Mouse (Mus musculus): ENCODE results near the gene Elf2.
"Not testable (repeated sequence)": the region's sequence is repeated elsewhere in the genome, so short reads cannot be mapped to it uniquely, and the experiment has no call there.

Elf2 gene

DNA sequence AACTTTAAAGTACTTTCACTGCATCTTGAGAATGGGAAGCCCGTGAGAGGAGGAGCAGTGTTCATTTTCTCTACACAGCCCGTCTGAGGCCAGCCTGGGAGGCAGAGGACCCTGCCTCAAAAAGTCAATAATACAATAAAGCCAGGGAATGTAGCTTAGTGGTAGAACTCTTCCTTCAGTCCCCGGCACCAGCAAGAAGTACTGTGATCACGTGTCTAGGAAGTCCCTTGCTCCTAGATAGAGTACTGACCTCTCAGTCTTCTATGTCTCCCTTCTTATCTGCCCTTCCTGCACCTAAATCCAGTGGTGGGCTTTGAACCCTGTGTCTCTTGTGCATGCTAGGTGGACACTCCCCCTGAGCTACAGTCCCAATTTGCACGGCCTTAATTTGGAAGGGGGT, 109.6 kb downstream of the Elf2 start:
- DNase-seq, result no peak

DNA sequence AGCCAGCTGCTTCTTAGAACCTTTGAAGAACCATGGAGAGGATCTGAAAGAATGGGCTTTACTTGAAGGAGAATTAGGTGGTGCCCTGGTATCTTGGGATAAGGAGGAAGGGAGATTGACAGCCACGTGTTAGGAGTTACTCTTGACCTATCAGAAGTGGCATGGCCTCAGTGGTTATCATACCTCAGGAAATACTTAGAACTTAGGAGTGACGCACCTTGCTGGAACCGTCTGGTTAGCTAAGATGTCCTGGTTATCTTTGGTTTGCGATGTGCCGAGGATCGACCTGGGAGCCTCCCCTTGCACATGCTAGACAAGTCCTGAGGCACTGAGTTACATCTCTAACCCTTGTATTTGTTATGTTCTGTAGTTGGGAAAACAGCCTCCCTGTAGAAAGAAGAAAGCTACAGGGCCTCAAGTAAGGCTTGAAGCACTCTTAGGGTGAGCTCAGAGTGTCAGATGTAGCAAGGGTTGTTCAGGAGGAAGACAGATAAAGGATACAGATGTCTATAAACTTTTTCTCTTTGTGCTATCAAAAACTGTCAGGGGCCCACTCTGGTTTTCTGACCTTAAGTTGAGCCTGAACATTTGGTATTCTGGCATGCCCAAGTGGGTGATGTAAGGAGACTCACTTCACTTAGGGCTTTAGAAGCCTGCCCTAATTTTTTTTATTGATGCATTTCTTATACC, 110.2 kb downstream of the Elf2 start:
- no peak for DNase-seq

DNA sequence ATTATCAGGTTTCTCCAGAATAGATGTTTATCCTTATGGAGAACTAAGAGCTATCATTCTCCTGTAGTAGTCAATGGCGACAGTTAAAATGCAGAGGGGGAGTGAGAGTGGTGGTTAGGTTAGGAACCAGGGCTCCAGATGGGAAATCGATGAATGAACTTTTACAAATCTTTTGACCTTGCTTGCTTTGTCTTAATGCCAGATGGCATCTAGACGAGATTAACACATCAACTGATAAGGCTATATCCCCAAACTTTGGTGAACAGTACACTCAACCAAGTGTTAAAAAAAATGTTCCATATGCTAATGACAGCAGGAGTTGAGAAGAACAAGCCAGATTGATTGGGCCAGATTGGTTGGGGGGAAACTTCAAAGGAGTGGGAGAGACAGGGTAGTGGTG, 111.2 kb downstream of the Elf2 start:
- no peak for DNase-seq

DNA sequence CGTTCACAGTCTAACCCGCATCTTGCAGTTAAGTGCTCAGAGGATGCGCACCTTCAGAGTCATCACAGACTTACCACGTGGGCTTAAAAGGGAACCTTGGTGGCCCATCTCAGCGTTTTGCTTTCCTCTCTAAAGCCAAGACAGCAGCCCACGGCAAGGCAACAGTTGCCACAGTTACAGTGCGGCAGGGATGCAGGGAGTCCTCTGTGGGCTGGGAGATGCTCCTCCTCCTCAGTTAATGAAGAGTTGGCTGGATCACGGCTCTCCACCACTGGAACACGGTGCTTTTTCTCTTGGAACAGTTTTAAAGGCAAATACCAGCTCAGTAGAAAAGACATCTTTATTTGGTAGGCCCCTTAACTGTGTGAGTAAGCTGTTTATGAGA, 111.7 kb downstream of the Elf2 start:
- DNase-seq, result no peak

DNA sequence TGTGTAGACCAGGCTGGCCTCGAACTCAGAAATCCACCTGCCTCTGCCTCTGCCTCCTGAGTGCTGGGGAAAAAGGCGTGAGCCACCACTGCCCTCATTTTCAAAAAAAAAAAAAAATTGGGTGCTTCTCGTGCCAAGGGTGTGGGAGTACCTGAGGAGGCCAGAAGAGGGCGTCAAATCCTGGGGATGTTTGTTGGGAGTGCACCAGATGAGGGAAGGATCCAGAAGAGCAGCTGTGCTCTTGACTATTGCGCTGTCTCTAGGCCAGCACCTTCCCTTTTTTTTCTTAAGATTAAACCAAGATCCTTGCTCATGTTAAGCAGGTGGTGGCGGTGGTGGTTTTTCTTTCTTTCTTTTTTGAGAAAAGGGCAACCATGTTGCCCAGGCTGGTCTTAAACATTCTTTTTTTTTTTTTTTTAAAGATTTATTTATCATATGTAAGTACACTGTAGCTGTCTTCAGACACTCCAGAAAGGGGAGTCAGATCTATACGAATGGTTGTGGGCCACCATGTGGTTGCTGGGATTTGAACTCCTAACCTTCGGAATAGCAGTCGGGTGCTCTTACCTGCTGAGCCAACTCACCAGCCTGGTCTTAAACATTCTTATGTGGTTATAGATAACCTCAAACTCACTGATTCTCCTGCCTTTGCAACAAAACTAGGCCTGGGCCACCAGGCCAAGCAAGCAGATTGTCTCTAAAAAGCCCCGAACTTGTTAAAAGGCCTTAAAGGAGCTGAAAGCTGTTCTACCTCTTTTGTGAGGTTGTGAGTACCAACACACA, 112.2 kb downstream of the Elf2 start:
- peak; percentile 28 for DNase-seq

DNA sequence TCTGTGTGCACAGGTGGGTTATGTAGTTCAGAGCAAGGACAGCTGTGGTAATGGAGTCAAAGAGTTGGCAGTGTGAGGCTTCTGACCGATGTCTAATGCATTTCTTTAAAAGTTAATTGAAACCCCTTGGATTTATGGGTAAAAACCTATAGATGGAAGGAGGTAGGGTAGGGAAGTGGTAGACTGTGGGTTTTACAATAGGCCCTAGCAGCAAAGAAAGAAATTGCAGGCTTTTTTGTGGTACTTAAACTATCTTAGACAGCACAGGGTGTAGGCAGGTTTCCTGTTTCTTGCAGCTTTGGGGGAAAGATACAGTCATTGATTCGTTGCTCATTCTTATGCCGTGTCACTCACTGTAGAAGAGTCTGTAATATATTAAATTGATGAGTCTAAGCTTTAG, 113.9 kb downstream of the Elf2 start:
- no peak for DNase-seq

DNA sequence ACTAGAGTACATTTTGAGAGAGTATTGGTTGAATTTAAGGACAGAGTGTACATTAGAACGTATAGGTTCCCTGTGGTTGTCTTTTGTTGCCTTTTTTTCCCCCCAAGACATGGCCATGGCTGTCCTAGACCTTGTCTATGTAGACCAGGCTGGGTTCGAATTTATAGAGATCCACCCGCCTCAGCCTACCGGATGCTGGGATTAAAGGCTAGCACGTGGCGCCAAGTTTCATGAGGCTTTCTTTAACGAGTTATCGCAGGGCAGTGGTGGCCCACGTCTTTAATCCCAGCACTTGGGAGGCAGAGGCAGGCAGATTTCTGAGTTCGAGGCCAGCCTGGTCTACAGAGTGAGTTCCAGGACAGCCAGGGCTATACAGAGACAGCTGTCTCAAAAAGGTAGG, 114.5 kb downstream of the Elf2 start:
- no peak for DNase-seq

DNA sequence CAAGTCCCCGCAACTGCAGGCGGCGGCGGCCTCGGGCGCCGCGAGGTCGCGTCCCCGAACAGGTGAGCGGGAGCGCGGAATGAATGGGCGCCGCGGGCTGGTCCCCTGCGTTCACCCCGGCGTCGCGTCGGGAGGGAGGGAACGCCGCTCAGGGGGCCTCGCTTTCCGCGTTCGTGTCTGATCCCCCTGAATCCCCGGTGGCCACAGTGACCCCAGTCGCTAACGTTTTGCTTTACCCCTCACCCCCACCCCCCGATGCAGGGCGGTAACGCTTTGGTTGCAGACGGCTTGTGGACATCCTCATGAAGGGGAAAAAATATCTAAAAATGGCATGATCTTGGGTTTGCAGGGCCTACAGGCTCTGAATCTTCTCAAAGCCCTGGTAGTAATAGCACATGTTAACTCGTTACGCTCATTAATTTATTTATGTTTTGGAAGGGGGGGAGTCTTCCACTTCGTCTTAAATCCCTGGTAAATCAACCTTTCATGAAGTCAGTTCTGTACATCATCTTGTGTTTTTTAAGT, 115.2 kb downstream of the Elf2 start:
- no peak for DNase-seq

DNA sequence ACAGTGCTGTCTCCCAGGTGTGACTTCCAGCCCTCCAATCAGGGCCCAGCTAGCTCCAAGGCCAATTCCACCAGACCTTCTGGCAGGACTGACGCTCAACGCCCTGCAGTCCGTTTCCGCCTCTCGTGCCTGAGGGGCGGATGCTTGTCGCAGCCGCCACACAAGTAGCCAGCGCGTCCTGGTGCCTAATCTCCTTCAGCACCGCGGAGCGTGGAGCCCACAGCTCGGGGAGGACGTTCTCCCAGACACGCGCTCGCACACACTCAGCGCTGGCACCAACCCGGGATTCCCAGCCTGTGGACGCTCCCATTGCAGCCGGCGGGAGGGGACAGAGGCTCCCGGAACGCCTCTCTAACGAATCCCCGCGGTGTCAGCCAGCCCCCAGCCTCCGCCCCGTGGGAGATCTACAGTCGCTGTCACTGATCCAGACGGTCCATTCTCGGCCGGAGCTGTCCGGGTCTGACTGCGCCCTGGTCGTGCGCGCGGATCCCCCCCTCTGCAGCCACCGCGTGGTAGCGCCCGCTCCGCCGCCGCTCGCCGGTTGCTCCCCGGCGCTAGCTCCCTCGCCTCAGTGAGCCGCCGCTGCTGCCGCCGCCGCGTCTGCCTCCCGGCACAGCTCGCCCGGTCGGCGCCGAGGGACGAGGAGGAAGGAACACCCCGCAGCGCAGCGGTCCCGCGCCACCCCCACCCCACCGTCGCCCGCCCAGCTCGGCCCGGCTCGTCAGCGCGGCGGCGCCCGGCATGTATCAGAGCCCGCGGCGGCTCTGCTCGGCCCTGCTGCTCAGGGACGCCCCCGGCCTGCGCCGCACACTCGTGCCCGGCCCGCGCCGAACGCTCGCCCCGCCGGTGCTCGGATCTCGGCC, 115.9 kb downstream of the Elf2 start, which contains the start of gene Noct:
Noct (plus strand) TSS at position 85 of the 863 bp plus-strand sequence.
- peak; percentile 92 for DNase-seq

DNA sequence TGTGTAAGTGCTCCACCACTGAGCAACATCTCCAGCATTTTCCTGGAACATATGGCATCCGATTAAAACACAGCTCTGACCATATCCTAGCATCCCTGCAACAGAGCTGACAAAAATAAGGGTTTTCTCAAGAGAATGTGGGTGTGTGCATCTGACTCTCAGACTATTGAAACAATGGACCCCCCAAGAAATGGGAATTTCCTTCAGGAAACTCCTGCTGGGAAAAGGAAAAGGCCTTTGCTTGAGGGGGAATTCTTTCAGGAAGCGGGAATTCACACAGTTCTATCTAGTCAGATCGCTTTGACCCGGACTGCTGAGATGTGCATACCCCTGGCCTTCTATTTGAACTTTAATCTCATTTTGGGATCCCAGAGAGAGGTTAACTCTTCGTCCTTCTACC, 116.9 kb downstream of the Elf2 start:
- no peak for DNase-seq

DNA sequence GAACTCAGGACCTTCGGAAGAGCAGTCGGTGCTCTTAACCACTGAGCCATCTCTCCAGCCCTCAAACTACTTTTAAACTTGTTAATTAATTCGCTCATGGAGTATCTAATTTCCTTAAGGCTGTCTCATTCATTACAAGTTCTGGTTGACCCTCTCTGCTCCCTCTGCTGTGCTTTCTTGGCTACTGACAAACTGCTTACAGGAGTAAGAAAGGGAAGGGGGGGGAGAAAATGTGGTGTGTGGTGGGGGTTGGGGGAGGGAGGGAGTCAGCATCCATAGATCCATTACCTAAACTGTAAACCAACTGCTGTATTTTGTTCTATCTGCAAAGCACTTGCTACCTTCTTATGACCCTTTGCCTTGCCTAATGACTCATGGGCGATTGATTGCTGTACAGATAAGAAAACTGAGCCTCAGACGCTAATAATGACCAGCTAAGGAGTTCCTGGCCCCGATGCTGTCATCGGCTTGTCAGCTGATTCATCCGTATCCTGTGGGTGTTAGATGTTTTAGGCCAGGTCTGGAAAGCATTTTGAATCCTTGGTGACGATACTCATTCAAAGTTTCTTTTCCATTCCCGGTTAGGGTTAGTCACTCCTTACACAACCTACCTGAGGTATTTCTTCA, 117.5 kb downstream of the Elf2 start:
- no peak for DNase-seq

DNA sequence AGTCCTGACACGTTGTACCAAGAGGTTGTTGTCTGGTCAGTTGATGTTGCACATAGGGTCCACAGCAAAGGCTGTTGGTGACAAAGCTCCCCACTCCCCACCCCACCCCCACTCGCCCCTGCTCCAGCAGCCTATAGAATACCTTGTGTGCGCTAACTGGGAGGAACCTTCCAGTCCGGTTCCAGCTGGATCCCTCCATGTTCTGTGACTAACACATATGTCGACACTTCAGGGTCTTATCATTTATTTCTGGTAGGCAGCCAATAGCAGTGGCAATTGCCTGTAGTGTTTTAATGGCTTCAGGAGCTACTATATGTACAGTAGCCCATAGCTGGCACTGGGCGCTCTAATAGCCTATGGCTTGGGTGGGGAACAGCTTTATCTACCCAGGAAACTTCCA, 118.2 kb downstream of the Elf2 start:
- no peak for DNase-seq

DNA sequence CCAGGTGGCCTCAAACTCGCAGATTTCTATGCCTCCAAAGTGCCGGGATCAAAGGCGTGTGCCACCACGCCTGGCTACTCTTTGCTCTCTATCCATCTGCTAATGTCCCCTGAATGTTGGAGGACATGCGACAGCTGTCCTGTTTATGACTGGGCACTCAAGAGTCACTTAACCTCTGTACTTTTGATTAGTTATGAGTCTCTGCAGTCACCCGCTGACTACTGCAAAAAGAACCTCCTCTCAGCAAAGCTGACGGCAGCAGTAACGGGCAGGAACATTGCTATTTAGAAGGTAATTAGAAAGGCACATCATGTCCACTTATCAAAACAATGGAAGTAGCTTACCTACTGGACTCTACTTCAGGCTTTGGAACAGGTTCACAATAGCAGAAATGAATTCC, 118.6 kb downstream of the Elf2 start:
- DNase-seq, result no peak

DNA sequence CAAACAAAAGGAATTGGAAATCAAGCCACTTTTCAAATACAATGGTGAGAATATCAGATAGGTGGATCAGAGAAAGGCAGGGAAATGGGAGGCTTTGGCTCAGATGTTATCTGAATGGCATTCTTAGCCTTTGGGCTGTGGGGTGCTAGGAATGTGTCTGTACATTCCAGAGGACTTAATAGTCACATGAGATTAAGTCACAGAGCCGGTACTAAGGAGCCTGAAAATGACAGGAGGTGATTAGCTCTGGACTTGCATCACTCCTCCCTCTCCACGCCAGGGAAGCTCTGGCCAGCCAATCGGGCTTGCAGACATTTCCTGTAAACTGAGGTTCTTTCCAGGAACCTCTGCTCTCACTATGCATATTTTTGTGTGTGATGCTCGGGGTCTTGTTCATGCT, 119.6 kb downstream of the Elf2 start:
- no peak for DNase-seq

DNA sequence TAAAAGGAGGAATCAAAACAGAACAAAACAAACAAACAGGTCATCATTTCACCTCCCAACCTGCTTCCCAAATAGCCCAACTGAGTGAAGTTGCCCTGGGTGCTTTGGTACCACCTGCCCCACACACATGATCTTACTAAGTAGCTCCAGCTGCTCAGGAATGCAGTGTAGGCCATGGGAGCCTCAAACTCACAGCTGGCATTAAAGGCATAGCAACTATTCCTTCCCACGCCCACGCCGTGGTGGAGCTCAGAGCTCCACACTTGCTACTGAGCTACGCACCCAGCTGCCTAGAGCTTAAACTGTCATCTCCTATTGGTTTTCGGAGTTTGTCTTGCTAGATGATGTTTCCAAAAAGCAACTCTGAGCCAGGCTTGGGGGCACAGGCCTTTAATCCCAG, 121.2 kb downstream of the Elf2 start:
- no peak for DNase-seq

DNA sequence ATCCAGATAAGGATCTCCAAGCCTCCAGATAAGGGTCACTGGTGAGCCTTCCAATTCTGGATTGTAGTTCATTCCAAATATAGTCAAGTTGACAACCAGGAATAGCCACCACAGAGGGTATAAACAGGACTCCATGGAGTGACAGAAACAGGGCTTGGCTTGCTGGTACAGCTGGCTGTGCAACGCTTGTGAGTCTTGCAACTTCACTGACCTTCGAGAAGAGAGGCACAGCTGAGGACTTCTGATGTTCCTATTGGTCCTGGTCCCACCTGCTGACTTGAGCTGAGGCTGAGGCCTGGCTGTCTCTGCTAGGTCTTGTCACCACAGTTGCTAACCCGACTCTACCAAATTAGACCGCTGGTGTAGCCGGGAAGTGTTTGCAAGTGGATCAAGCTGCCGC, 122.1 kb downstream of the Elf2 start:
- DNase-seq, result not testable (repeated sequence)

DNA sequence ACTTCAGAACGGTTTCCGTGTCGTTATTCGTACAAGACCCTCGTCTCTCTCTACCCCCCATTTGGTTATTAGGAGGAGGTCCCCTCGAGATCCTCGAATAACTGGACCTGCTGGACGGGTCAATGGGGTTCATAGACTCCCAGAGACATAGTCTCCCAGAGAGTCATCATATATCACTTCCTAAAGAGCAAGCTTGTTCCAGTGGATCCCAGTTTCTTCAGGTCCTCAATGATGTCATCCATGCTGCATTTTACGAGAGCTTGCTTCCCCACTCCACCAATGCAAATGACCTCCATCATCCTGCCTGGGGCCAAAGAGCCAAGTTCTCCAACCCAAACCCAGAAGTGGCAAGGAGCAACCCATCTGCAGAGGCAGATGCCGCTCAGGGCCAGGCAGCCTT, 124.1 kb downstream of the Elf2 start:
- DNase-seq, result not testable (repeated sequence)

DNA sequence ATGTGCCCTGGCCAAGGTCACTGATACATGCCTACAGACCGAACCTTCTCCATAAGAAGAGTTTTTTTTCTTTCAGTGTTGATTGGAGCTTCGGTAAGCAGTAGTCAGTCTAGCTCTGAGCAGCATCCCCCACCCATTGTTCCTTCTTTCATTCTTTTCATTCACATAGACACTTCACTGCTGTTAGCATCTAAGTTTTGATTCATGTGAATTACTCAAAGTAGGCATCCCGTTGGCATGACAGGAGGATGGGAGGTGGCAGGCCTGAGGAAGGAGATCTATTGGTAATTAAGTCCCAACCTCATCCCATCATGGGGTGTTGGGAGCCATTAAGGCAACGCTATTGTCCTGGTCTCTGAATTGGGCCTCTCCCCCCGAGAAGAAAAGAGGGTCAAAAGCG, 124.8 kb downstream of the Elf2 start:
- DNase-seq, result no peak

DNA sequence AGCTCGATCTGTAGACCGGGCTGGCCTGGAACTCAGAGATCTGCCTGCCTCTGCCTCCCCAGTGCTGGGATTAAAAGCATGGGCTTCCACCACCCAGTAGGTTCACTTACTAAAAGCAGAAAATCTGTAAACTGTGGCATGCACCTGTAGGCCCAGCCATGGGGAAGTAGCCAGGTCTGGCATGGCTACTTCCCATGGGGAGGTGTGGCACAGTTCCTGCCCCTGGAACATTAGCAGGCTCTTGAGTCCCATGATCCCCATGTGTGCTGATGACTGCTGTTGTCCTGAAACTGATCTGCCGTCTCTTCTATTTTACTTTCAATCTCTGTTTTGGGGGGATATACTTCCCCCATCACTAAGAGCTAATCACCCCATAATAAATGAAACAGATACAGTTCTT, 127.4 kb downstream of the Elf2 start:
- DNase-seq, result no peak

DNA sequence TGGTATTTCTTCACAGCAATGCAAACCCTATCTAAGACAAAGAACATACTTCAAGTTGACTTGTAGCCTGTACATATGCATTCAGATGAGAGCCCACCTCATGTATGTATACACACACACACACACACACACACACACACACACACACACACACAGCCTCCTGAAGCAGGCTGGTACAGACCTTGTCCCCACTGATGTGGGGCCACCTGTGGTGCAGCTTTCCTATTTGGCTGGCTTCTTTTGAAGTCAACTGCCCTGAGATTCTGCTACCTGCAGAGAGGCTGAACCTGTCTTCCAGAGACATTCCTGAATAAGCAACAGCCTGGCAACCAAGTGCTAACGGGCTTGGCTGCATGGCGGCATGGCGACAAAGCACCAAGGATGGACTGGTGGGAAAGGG, 130.0 kb downstream of the Elf2 start:
- no peak for DNase-seq

DNA sequence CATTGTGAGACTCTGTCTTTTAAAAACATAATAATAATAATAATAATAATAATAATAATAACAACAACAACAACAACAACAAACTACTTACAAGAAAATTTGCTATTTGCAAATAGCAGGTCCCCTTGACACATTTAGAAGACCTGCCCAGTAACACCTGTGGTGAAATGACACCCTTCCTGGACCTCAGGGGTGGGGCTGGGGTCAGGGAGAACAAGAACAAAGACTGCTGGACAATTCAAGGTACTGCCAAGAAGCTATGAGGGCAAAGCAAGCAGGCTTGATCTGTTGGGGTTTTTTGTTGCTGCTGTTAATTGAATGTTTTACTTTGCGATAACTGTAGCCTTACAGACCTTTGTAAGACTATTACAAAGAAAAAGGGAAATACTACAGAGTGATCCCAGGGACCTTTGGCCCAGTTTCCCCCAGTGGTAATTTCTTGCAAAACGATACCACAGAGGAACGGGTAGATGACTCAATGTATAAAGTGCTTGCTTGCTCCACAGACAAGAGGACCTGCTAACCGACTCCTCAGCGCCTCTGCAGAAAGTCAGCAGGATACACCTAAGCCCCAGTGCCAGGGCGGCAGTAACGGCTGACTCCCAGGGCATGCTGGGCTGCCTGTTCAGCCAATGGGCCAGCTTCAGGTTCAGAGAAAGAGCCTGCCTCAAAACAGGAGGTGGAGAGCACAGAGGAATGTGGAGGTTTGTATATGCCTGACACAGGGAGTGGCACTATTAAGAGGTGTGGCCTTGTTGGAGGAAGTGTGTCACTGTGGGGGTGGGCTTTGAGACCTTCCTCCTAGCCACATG, 130.8 kb downstream of the Elf2 start:
- DNase-seq, result no peak

DNA sequence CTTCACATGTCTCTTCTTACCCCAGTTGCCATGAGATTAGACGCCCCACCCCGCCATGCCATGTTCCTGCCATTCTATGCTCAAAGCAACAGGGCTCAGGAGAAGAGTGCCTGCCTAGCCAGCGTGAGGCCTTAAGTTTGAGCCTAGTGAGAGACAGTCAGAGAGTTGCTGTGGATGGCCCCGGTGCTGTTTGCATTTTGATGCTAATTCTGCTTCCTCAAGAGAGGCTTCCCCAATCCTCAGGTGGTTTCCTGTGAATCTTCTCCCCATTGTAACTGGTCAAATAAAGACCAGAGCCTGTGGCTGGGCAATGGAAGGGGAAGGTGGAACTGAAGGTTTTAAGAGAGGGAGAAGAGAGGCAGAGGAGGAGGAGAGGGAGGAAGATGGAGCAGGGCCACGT, 131.8 kb downstream of the Elf2 start:
- DNase-seq, result no peak

Measured in cerebellum, adult 11 months (tissue).